Mouse (Mus musculus) bone marrow macrophage, adult 2 months (primary cell): ENCODE data around the gene Hras.

Experiments used
- CTCF ChIP-seq: IDR thresholded peaks from 2 replicates; pipeline ENCODE4 v1.5.1; 2012; ENCODE audit warnings: low read depth, mild to moderate bottlenecking, low read length, moderate library complexity
- POLR2A ChIP-seq: IDR thresholded peaks from 2 replicates; pipeline ENCODE4 v1.6.1; 2012; ENCODE audit warnings: mild to moderate bottlenecking, low read depth, low read length, borderline replicate concordance

DNA sequence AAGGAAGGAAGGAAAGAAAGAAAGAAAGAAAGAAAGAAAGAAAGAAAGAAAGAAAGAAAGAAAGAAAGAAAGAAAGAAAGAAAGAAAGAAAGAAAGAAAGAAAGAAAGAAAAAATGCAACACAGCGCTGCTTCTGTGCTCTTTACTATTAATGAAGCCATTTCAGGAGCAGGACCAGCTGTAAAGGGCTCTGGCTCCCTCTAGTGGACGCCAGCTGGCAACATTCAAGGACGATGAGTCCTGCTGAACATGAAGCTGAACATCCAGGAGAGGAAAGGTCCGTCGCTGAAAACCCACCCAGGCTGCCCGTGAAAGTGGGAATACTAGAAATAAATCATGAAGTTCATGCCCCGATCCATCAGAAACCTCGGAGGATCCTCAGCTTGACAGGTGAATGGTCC lies 17.6 kb downstream of the Hras start:
- peak; percentile 86 for TF ChIP-seq CTCF
- no peak for TF ChIP-seq POLR2A
